Mouse (Mus musculus) lung, postnatal 14 days (tissue): ENCODE measurements around the gene Ppm1g.
"Not testable (repeated sequence)": the region's sequence is repeated elsewhere in the genome, so short reads cannot be mapped to it uniquely, and the experiment has no call there.

Experiments used
- DNase-seq: peaks from one replicate; pipeline ENCODE4 v3.0.0; 2021

Ppm1g gene

DNA sequence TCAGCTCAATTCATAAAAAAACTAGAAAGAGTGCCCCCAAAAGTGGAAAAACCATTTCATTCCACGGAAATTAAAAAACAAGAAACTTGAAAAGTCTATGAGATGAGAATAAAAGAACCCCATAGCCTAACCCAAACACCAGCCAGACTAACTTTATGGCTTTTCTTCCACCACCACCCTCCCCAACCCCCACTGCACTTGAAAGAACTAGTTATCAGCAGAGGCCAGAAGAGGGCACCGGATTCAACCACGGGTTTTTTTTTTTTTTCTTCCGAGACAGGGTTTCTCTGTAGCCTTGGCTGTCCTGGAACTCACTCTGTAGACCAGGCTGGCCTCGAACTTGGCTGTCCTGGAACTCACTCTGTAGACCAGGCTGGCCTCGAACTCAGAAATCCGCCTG, 2.2 kb downstream of the Ppm1g start:
- DNase-seq = no peak

DNA sequence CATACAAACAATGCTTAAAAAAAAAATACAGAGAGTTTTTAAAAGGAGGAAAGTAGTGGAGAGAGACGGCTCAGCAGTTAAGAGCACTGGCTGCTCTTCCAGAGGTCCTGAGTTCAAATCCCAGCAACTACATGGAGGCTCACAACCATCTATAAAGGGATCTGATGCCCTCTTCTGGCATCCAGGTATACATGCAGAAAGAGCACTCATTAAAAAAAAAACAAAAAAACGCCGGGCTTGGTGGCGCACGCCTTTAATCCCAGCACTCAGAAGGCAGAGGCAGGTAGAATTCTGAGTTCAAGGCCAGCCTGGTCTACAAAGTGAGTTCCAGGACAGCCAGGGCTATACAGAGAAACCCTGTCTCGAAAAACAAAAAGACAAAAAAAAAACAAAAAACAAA, 3.9 kb downstream of the Ppm1g start:
- not testable (repeated sequence) for DNase-seq

DNA sequence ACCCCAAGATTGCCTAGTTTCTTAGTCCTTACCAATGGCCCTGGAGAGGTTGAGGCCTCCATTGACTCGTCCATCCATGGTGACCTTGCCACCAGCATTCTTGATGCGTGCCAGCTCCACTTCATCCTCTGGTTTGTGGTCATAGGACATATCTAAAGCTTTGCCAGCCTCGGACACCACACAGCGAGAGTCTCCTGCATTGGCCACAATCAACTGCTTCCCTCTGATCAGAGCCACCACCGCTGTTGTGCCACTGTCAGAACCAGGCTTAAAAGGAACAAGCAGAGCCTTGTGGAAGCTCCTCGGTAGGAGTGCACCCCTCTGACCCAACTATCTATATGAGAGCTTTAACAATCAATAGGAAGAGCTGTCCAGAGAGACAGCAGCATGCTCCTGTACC, 16.1 kb downstream of the Ppm1g start:
- DNase-seq = no peak

DNA sequence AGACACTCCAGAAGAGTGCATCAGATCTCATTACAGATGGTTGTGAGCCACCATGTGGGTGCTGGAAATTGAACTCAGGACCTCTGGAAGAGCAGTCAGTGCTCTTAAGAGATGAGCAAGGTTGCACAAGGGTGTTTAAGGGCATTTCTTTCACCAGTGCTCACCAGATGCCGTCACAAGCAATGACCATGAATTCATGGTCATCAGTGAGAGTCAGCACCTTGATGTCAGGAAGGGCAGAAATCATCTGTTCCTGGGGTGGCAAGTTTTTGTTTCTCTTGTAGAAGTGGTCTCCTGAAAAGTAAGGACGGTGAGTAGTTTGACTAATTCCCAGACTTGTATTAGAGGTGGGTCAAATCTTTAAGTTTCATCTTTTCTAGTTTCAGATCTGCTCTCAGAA, 16.6 kb downstream of the Ppm1g start:
- DNase-seq = no peak

DNA sequence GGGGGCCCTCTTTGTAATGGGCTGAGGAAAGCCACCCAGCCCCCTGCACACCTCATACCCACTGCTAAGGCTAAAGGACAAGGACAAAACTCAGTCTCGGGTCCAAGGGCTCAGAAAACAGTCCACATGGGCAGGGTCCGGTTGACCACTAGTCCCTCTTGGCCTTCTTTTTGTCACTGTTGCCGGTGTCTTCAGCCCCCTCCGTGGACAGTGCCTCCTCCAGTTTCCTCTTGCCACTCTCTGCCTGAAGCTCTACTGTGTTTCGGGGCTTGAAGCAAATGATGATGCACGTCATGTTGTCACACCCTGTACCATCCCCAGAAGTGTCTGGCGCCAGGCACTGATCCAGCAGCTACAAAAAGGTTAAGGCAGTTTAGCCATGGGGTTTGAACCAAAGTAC, 17.6 kb downstream of the Ppm1g start:
- DNase-seq = no peak

DNA sequence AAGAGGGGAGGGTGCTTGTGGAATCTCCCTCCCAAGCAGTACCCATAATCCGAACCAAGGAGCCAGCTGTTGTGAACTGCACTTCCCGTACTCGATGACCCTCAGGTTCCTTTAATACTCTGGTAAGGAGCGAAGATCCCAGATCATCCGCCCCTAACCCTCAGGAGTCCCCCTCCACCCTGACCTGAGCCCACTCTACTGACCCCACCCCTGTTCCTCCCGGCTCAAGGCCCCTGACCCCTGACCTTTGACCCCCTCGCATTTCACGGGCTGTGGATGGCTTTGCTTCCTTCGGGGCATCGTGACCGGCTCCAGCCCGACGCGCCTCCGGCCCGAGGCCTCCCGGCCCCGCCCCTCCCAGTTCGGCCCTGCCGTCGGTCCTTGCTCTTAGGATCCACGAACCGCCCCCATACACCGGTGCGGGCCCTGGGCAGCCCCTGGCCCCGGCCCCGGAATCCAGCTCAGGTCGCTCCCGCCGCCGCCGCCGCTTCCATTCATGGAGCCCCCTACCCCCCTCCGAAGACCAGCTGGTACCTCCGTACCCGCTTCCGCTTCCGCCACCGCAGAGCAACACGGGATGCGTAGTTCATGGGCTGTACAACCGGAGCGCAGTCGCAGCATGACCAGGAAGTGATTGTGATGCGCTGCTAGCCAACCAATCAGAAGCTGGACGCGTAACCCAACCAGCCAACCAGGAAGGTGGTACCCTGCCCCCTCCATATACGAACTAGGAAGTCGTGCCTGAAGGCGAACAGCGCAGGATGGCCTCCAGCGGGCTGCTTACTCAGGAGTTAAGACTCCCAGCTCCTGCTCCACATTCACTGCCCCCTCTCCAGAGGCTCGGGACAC, 18.5 kb downstream of the Ppm1g start, which contains the start of gene Zfp513:
Gene Zfp513 (minus strand): TSS at position 562 of the 849 bp plus-strand sequence.
- peak; percentile 94 for DNase-seq

DNA sequence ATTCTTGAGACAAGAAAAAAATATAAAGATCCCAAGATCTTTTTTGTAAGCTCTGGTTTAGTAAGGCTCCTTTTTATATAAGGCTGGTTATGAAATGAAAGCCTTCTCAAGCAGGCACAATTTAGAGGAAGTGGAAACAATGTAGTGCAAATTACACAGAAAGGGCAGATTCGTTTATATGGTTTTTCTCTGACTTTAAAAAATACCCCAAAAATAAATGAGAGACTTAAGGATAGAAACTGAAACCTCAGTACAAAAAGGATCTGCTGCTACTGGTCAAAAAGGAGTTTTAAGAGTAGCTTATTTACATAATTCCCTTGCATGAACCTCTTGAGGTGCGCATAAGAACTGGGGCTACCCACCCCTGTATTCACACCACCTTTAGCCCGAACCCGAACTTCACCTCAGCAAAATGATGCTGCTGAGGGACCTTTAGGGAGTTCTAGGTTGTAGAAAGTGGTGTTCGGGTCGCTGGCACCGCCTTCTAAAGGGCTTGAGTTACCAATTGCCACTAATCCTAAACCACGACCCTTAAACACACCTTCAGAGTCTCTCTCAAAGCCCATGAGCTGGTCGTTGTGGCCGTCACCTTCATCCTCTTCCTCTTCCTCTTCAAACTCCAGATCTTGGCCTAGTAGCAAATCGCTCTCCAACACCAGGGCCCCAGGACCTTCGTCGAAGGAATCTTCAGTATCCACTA, 19.3 kb downstream of the Ppm1g start:
- DNase-seq = no peak

DNA sequence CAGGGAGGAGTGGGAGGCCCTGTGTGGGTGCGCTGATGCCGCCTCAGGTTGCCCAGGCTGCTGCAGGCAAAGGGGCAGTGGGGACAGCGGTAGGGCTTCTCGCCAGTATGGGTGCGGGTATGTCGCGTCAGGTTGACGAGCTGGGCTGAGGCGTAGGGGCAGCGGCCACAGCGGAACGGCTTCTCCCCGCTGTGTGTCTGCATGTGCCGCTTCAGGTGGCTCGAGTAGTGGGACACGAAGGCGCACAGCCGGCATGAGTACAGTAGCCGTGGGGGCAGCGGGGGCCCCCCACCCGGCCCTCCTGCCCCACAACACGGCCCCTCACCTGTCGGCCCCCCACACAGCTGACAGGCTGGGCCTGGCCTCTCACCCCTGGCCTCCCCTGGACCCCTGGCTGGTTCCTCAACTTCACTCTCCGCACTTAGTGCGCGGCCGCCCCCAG, 20.1 kb downstream of the Ppm1g start:
- no peak for DNase-seq

DNA sequence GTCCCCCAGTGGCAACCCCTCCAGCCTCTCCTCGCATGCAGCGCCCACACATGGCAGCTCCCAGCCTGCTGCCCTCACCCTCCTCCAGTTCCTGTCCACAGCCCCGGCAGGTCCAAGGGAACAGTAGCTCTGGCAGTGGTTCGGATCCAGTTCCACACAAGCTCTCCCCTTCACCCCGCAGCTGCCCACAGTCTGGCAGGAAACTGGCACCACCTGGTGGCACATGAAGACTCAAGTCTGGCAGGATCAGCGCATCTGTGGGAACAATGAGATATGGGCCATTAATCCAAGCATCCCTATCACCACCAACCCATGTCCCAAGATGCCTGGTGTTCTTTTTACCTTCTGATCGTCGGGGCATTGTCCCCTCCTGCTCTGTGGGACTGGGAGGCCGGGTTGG, 20.6 kb downstream of the Ppm1g start:
- no peak for DNase-seq

DNA sequence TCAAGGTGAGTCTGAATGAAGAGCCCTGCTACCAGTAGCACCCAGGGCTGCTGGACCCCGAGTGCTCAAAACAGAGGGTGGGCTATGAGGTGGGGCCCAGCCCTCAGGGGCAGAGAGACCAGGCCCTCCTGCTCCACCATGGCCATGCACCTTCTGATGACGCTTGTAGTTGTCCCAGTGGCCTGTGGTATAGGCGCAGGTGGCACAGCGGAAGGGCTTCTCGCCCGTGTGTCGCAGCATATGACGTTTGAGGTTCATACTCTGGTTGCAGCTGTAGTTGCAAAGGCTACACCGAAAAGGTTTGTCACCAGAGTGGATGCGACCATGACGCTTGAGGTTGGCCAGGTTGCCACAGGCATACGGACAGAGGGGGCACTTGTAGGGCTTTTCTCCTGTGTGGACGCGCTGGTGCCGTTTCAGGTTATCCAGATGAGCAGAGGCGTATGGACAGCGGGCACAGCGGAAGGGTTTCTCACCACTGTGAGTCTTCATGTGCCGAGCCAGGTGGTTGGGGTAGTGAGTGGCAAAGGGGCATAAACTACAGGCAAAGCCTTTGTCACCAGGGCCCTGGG, 21.1 kb downstream of the Ppm1g start:
- DNase-seq = no peak

DNA sequence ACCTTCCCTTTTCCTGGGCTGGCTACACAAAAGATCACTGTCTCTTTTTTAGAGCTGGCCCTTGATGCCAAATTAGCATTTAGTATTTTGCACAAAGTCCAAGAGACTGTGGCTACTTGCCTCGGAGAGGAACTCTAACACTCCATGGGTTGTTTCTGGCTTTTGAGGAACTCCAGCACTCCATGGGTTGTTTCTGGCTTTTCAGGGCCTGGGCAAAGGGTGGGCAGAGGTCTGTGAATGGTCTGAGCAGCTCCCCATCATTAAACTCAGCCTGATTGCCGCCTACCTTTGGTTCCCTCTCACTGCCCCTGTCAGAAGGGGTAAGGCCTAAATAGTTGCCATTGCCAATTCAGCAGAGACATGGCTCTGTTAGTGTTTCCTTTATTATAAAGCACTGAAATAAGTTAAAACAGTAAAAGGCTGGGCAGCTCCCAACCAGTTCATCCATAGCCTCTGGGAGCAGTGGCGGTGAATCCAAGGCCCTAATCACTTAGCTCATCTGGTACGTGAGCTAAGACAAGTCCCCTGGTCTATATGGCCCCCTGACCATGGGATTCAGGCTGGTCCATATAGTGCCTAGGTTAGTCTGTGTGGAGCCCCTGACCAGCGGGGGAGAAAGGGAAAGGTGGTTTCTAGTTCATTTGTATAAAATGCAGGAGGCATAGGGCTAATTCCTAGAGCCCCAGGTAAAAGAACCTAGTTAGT, 21.7 kb downstream of the Ppm1g start:
- no peak for DNase-seq

DNA sequence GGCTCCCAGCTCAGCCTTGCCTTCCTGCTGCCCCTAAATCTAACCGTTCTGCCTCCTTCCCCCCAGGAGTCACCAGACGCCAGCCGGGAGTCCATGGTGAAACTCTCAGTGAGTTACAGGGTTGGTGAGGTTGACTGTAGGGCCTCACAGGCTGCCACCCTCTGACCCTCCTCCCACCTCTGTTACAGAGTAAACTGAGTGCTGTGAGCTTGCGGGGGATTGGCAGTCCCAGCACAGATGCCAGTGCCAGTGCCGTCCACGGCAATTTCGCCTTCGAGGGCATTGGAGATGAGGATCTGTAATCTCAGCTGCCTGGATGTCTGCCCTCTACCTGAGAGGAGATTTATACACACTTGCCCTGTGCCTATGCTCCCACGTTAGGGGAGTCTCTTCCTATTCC, 22.3 kb downstream of the Ppm1g start:
- DNase-seq = no peak

DNA sequence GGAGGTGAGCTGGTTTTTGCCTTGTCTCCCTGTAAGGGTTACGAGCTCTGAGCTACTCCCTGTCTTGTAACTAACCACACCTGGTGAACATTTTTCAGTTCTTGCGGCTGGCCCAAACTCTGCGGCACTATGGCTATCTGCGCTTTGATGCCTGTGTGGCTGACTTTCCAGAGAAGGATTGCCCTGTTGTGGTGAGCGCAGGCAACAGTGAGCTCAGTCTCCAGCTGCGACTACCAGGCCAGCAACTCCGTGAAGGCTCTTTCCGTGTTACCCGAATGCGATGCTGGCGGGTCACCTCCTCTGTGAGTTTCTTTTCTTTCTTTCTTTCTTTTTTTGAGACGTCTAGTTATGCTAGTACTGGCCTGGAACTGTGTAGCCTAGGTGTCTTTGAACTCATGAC, 23.4 kb downstream of the Ppm1g start:
- DNase-seq = no peak

DNA sequence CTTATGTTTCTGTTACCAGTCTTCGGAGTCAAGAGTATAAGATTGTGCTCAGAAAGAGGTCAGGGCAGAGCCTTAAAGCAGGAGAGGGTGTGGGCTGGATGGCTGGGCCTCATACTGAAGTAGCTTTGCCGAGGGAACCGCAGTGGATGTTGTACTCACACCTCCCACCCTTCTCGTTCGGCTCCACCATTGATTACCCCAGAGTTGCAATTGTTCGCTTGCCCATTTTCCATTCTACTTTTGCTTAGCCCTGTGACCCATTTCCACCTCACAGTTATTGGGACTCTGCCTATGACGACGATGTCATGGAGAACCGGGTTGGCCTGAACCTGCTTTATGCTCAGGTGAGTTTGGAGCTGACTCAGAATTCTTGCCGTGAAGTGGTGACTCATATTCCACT, 24.3 kb downstream of the Ppm1g start:
- no peak for DNase-seq

DNA sequence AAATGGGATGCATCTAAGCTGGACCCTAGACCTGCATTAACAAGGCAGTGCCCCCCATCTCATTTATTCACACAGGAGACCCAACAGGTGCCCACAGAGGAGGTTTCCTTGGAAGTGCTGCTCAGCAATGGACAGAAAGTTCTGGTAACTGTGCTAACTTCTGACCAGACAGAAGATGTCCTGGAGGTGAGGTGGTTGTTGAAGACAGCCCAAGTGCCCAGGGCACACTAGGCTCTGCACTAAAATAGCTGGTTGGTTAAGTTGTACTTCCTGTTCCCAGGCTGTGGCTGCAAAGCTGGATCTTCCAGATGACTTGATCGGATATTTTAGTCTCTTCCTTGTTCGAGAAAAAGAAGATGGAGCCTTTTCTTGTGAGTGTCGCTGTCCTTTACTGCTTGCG, 24.8 kb downstream of the Ppm1g start:
- DNase-seq = no peak

DNA sequence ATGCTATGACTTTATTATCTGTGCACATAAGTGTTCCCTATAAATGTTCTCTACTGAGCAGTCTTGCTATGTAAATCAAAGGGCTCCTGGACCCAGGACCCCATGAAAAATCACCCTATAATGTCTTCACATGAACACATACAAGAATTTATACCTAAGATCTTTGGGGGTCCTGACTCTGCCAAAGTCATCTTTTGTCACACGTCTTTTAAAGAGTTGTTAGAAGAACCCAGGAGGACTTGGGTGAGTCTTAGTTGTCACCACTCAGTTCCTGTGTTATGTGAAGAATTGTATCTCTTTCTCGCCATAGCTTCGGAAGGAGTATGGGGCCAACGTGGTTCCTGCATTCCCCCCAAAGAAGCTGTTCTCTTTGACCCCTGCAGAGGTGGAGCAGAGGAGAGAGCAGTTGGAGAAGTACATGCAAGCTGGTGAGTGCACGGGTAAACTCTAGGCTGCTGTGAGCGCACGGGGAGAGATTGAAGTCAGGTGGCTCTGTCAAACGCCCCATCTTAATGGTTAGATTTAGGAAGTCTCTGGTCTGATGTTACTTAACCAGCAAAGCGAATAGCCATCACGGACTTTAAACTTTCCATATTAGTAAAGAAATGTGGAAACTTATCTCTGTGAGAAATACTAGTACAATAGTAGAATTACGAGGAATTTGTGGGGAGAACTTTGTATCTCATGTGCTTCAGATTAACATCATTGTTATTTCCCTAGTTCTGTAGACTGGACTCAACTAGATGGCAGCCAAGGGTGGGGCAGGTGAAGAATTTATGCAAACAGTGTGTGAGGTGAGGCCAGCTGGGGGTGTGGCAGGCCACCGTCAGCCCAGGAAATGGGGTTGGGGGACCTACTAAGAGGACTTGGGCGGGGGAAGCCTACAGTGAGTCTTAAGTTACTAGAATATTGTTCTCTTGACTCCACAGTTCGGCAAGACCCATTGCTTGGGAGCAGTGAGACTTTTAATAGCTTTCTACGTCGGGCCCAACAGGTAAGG, 25.7 kb downstream of the Ppm1g start:
- DNase-seq = no peak

DNA sequence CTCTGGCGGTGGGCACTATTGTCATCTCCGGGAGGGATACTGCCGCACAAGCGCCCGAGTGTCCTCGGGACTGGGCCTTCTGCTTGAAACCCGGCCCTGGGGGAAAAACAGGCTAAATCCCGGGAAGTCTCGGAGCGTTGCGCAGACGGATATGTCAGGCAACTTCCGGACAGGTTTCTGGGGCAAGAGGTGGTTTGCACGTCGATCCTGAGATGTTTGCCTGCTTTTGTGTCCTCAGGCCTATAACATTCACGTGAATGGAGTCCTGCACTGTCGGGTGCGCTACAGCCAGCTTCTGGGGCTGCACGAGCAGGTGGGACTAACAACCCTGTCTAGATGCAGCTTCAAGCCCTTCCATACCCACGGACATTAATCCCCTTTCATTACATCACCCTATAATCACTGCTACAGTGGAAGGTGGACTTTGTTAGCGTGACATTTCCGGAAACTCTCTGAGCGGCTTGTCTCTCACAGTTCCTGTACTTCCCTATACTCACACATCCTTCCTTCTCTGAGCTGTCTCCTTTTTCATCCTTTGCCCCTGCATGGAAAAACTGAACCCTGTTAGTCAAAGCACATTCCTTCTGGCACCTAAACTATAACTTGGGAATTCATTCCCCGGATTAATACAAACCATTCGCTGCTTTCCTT, 26.7 kb downstream of the Ppm1g start:
- peak; percentile 27 for DNase-seq

DNA sequence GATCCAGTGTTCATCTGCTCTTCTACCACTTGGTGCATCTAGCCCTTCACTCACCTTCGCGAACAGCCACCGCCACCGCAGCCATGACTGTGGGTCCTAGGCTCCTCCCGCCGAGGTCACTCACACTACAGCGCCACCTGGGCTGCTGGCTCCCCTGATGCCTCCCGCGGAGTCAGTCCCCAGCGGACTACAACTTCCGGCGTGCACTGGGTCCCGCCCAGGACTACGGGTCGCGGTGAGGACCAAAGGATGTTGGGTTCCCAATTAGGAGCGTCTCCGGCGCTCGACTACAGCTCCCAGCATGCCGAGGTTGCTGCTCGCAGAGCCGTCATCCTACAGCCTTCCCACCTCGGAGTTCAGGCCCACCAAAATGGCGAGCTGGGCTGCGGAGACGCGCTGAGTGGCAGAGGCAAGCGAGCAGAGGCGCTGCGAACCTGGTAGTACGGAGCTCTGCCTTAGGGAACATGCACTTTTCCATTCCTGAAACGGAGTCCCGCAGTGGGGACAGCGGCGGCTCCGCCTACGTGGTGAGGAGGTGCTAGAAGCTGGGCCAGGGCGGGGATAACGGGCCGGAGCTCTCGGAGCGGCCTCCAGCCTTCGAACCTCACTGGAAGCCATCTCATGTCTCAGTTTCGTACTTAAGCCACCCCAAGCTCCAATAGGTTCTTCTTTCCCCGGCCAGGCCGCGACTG, 27.4 kb downstream of the Ppm1g start, which contains the start of the genes Snx17 and Eif2b4:
Gene Snx17 (plus strand): TSS at position 289 of the 692 bp plus-strand sequence.
Gene Eif2b4 (minus strand): TSS at position 492 of the 692 bp plus-strand sequence.
- peak; percentile 99 for DNase-seq

DNA sequence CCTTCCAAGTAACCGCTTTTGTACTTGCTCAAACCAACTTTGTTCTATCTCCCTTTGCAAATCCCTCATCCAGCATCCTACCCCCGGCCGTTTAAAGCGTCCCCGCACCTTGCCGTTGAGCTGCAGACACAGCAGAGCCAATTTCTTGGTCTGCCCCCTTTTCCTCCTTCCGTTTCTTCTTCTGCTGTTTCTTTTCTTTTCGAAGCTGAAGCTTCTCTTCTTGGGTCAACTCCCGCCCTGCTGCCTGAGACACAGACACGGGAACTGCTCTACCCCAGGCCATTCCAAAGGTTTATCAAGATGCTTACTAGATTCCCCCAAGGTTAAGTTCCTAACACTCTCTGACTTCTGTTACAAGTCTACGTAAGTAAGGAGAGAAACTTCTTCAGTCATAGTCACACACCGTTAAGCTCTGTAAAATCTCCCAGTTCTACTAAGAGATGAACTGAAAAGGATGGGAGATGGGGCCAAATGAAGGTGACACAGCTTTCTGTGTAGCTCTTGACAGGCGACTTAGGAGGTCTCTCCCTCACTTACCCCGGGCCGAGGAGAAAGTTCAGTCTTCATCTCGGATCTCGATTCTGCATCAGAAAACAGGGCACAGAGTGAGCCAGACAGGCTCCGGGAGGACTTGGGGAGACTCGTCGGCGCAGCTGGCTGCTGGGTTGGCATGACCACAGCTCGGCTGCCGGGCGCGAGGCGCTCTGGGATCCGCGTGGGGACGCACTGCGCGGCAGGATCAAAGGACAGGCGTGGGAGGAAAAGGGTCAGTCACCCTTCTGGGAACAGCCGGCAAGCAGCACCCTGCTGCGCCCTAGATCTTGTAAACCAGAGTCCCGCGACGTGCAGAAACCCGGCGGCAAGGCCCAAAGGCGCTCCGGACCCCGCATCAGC, 28.2 kb downstream of the Ppm1g start:
- no peak for DNase-seq

DNA sequence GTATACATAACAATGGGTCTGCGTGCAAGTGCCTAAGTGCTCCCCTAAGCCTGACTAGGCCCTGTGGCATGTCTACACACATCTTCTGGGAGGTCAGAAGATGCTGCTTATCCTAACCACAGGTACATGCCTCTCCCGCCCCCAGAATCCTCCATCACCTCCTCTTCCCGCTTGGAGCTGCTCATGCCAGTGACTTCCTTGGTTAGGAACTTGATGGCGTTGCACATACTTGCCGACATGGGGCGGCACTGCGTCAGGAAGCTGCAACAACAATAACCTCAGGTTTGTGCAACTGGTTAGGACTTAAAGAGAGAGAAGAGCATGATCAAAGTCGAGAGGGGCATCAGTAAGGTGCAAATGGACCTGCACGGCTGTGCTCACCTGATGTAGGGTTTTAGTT, 30.3 kb downstream of the Ppm1g start:
- no peak for DNase-seq
